Mouse (Mus musculus) ES-E14 (cell line): ENCODE measurements at regions not wholly inside any gene's neighbourhood (a gene's known extent, or its start where the extent isn't known, plus 50 kb on each side); places are given as distances from the start of the nearest gene placed in this dataset.

Experiments used
- DNase-seq: peaks from one replicate; pipeline ENCODE4 v3.0.0-alpha.2; 2013; ENCODE audit warnings: low read depth, low spot score
- H3K27ac ChIP-seq: 2 replicates; pipeline ENCODE4 v1.5.1; 2012; ENCODE audit warnings: low read depth, mild to moderate bottlenecking, low read length, moderate library complexity, mixed read lengths; ENCODE audit not compliant: poor library complexity, insufficient read depth, severe bottlenecking
- H3K36me3 ChIP-seq: 2 replicates; pipeline ENCODE4 v1.6.1; 2012; ENCODE audit warnings: mild to moderate bottlenecking, low read length, moderate library complexity, mixed read lengths; ENCODE audit not compliant: control insufficient read depth, poor library complexity, insufficient read depth, severe bottlenecking
- H3K4me1 ChIP-seq, 2 experiments: fragments of 150-350 bp in 1 of 2; sonication (generic) in 1 of 2; 2 replicates each; pipeline ENCODE4 v1.6.1; 2012; ENCODE audit warnings: low read length in 2 of 2, mild to moderate bottlenecking in 1 of 2, mixed read lengths in 1 of 2; ENCODE audit not compliant: control insufficient read depth in 2 of 2, insufficient read depth in 2 of 2, poor library complexity in 1 of 2
- H3K4me3 ChIP-seq, 2 experiments: fragments of 150-350 bp in 1 of 2; sonication (generic) in 1 of 2; 2 replicates each; pipeline ENCODE4 v1.5.1; 2012; ENCODE audit warnings: low read length in 2 of 2, low read depth in 1 of 2, mild to moderate bottlenecking in 1 of 2, mixed read lengths in 1 of 2; ENCODE audit not compliant: insufficient read depth in 1 of 2, poor library complexity in 1 of 2, severe bottlenecking in 1 of 2
- H3K9ac ChIP-seq: 2 replicates; pipeline ENCODE4 v1.6.1; 2012; ENCODE audit warnings: low read depth, mild to moderate bottlenecking, low read length, mixed read lengths; ENCODE audit not compliant: poor library complexity, insufficient read depth, severe bottlenecking
- H3K9me3 ChIP-seq: fragments of 150-350 bp; sonication (generic); 2 replicates; pipeline ENCODE4 v1.6.1; 2012; ENCODE audit warnings: low read depth, mild to moderate bottlenecking, low read length; ENCODE audit not compliant: control insufficient read depth, insufficient read depth
- CHD2 ChIP-seq: IDR thresholded peaks from 2 replicates; pipeline ENCODE4 v1.6.1; 2014; ENCODE audit warnings: mild to moderate bottlenecking, low read depth, low read length, inconsistent platforms
- HCFC1 ChIP-seq: IDR thresholded peaks from 2 replicates; pipeline ENCODE4 v1.6.1; 2012; ENCODE audit warnings: low read length, inconsistent platforms, borderline replicate concordance; ENCODE audit not compliant: insufficient read depth
- MAFK ChIP-seq: IDR thresholded peaks from 2 replicates; pipeline ENCODE4 v1.6.1; 2014; ENCODE audit warnings: mild to moderate bottlenecking, low read depth, low read length, inconsistent platforms; ENCODE audit not compliant: insufficient read depth
- ZC3H11A ChIP-seq: IDR thresholded peaks from 2 replicates; pipeline ENCODE4 v1.6.1; 2012; ENCODE audit warnings: low read depth, mild to moderate bottlenecking, inconsistent platforms, low read length, borderline replicate concordance
- ZNF384 ChIP-seq: IDR thresholded peaks from 2 replicates; pipeline ENCODE4 v1.6.1; 2012; ENCODE audit warnings: low read depth, low read length, inconsistent platforms
- in situ Hi-C, 2 experiments: fragments of 600-800 bp; cut with MboI; formaldehyde crosslinking; loops; one replicate each; pipeline ENCODE4 v1.15.1; 2025; ENCODE audit warnings: low sequenced_read_pairs in 2 of 2, inconsistent platforms in 1 of 2; ENCODE audit not compliant: unreplicated experiment in 2 of 2

DNA sequence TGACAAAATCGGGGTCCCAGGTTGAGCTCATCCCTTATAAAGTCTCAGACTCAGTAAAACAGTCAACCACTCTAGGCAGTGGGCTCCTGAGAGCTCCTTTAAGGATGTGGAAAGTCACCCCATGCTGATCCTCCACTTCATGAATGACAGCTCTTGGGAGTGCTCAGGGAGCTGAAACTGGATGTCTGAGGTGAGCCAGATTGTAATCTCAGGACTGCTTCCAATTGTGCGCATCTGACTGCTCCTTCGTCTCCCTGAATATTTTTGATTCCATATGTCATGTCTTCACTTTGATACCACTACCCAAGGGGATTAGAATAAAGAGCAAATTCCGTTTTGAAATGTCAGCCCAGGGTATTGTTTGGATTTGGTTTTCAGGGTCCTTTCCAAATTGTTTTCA, 339.9 kb upstream of the 4930583I09Rik start:
- DNase-seq = no peak
- in situ Hi-C loops = no loop called here
- no peak overlapping the region for H3K9ac ChIP-seq
- H3K27ac ChIP-seq = no peak overlapping the region
- H3K4me3 ChIP-seq = no peak overlapping the region
- H3K9me3 ChIP-seq = no peaks in the 10 kb centered on the region
- no peaks in the 10 kb centered on the region for H3K36me3 ChIP-seq
- H3K4me1 ChIP-seq = no peaks in the 10 kb centered on the region
- TF ChIP-seq MAFK (no peak), HCFC1 (no peak), ZNF384 (no peak), ZC3H11A (no peak), CHD2 (no peak)

DNA sequence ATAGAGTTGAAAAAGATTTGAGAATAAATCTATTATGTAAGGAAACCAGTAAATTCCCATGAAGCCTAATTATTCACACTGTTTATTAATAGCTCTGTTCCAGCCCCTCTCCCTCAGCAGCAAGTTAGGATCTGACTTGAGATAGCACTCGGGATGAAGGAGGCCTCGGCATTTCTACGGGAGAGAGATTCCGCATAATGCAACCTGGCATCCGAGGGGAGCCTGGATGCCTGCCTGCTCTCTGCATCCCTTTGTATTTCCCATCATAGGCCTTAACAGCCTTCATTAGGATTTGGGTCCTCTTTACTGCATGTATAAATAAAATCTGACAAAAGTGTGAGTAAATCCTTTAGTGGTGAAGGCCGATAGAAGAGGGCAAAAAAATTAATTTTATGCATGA, 338.2 kb upstream of the 4930583I09Rik start:
- TF ChIP-seq HCFC1 = no peak
- no peak for TF ChIP-seq CHD2
- TF ChIP-seq ZC3H11A = no peak
- TF ChIP-seq ZNF384 = no peak
- TF ChIP-seq MAFK = no peak
- H3K27ac ChIP-seq = no peak overlapping the region
- in situ Hi-C loops = no loop called here
- H3K9ac ChIP-seq = no peak overlapping the region
- no peak for DNase-seq
- no peaks in the 10 kb centered on the region for H3K36me3 ChIP-seq
- H3K4me1 ChIP-seq = no peaks in the 10 kb centered on the region
- H3K9me3 ChIP-seq = no peaks in the 10 kb centered on the region
- no peak overlapping the region for H3K4me3 ChIP-seq

DNA sequence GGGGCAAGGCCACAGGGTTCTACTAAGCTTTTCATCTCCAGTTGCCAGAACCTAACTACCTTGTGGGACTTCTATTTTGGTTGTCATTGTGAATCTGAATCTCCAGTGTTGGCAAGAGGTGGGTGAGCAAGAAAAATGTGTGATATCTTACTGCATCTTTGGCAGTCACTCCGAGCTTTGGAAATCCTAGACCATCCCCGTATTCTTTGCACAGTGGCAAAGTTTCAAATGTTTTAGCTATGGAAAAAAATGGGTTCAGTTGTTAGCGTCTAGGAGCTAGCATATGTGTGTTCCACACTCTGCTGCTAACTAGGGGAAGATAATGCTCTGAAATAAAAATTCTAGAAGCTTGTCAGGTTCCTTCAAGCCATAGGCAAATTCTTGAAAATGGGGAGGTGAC, 337.4 kb upstream of the 4930583I09Rik start:
- H3K27ac ChIP-seq = no peak overlapping the region
- no peak for TF ChIP-seq ZC3H11A
- no peak for TF ChIP-seq MAFK
- no peak for TF ChIP-seq CHD2
- TF ChIP-seq HCFC1 = no peak
- no peak for TF ChIP-seq ZNF384
- no peak overlapping the region for H3K4me3 ChIP-seq
- no peak overlapping the region for H3K9ac ChIP-seq
- H3K4me1 ChIP-seq = no peaks in the 10 kb centered on the region
- DNase-seq = no peak
- in situ Hi-C loops = no loop called here
- no peaks in the 10 kb centered on the region for H3K9me3 ChIP-seq
- H3K36me3 ChIP-seq = no peaks in the 10 kb centered on the region

DNA sequence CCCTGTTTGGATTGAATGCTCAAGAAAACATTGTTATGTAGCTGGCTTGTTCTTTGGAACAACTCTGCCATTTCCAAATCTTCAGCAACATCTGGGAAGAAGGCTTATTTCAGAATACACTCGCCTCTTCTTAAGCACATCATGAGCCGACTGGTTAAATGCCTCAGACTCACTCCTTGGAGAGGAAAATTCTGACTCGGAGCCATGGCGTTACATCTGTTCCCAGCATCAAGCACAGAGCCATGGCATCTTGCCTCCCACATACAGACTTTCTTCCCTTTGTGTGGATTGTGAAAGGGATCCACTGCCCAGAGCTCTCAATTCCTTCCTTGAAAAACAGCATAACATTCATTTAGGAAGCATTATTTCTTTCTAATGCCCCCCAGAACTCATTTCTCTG, 334.8 kb upstream of the 4930583I09Rik start:
- Histone ChIP-seq H3K36me3 (no peaks in the 10 kb centered on the region), H3K9ac (no peak overlapping the region), H3K4me1 (no peaks in the 10 kb centered on the region), H3K9me3 (no peaks in the 10 kb centered on the region), H3K27ac (no peak overlapping the region), H3K4me3 (no peak overlapping the region)
- in situ Hi-C loops = no loop called here
- no peak for DNase-seq
- TF ChIP-seq MAFK = no peak
- no peak for TF ChIP-seq ZNF384
- TF ChIP-seq CHD2 = no peak
- TF ChIP-seq HCFC1 = no peak
- no peak for TF ChIP-seq ZC3H11A

DNA sequence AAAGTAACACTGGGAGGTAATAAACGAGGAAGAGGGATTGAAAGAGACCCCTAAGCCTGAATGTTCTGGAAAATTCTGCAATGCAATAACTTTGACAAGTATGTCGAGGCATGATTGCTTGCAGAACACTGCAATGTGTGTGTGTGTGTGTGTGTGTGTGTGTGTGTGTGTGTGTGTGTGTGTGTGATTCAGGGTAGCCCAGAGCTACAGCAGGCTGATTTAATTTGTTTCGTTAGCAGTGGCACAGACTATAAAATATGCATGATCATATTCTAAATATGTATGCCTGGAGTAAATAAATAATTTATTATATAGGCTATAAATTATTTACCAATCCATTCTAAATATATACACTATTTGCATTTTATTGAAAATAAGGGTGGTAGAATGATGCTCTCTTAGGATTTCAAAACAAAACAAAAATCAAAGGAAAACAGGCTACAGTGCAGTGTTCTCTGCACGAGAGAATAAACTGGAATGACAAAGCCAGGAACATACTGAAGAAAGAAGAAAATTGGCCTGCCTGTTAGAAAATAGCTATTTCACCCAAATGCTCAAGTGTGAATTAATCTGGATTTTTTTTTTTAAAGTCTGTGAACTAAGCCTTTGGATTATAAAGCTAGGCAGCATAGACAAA, 334.2 kb upstream of the 4930583I09Rik start:
- Histone ChIP-seq H3K36me3 (no peaks in the 10 kb centered on the region), H3K27ac (no peak overlapping the region), H3K4me1 (no peaks in the 10 kb centered on the region), H3K9ac (no peak overlapping the region), H3K9me3 (no peaks in the 10 kb centered on the region), H3K4me3 (no peak overlapping the region)
- DNase-seq = no peak
- TF ChIP-seq ZNF384 = no peak
- TF ChIP-seq HCFC1 = no peak
- TF ChIP-seq CHD2 = no peak
- TF ChIP-seq ZC3H11A = no peak
- TF ChIP-seq MAFK = no peak
- in situ Hi-C loops = no loop called here
